Mouse (Mus musculus) liver, postnatal 0 days (tissue): ENCODE results near the gene Tsks. TPM values are rescaled to one million over a fixed set of nuclear protein-coding genes. Genes with fewer than 3 reads are reported as not detected.

Experiments used
- ATAC-seq: fragments of 200-750 bp; cut with Nextera tagmentation; 2 replicates; pipeline ENCODE4 v1.8.0; 2017; ENCODE audit warnings: mild to moderate bottlenecking, moderate library complexity
- DNase-seq: peaks from one replicate; pipeline ENCODE4 v3.0.0-alpha.2; 2016
- H3K27ac ChIP-seq: fragments of 300-500 bp; sonication (generic); 2 replicates; pipeline ENCODE4 v1.5.1; 2014; ENCODE audit warnings: antibody characterized with exemption, moderate library complexity, mild to moderate bottlenecking, low read depth
- H3K27me3 ChIP-seq: fragments of 300-500 bp; sonication (generic); 2 replicates; pipeline ENCODE4 v1.6.1; 2014; ENCODE audit warnings: low read length, control low read depth, mixed read lengths; ENCODE audit not compliant: insufficient read depth
- H3K36me3 ChIP-seq: fragments of 300-500 bp; sonication (generic); replicated peaks from 2 replicates; pipeline ENCODE4 v1.6.1; 2014; ENCODE audit warnings: mild to moderate bottlenecking, control low read depth, low read length, moderate library complexity, mixed read lengths; ENCODE audit not compliant: insufficient read depth
- H3K4me1 ChIP-seq: fragments of 300-500 bp; sonication (generic); 2 replicates; pipeline ENCODE4 v1.6.1; 2014; ENCODE audit warnings: antibody characterized with exemption, mild to moderate bottlenecking, control low read depth; ENCODE audit not compliant: insufficient read depth
- H3K4me2 ChIP-seq: fragments of 300-500 bp; sonication (generic); 2 replicates; pipeline ENCODE4 v1.6.1; 2014; ENCODE audit warnings: low read depth, mild to moderate bottlenecking, low read length, moderate library complexity, mixed read lengths
- H3K4me3 ChIP-seq: fragments of 300-500 bp; sonication (generic); 2 replicates; pipeline ENCODE4 v1.5.1; 2014; ENCODE audit warnings: low read depth, low read length
- H3K9ac ChIP-seq: fragments of 300-500 bp; sonication (generic); replicated peaks from 2 replicates; pipeline ENCODE4 v1.6.1; 2014; ENCODE audit warnings: mild to moderate bottlenecking, moderate library complexity
- H3K9me3 ChIP-seq: fragments of 300-500 bp; sonication (generic); 2 replicates; pipeline ENCODE4 v1.6.1; 2016; ENCODE audit warnings: mild to moderate bottlenecking, control low read depth, low read length, mixed read lengths
- CTCF ChIP-seq: sonication (generic); IDR thresholded peaks from 2 replicates; pipeline ENCODE4 v1.5.1; 2016; ENCODE audit warnings: antibody characterized with exemption, low read depth
- EP300 ChIP-seq: IDR thresholded peaks from 2 replicates; pipeline ENCODE4 v1.6.1; 2016; ENCODE audit warnings: antibody characterized with exemption, low read depth, mild to moderate bottlenecking
- WGBS: fragments of 180-500 bp; shearing (Covaris S2); extraction: QIAGEN DNeasy Blood & Tissue Kit; methylation state at CpG from one replicate; pipeline ENCODE4 v1.1.7; 2014; ENCODE audit not compliant: insufficient replicate concordance; 5-methylcytosine and 5-hydroxymethylcytosine counted together
- polyA plus RNA-seq: library from polyadenylated mRNA; unstranded; fragments of >200 nt; fragmentation: Nextera tagmentation; extraction: Ambion mirVana; gene quantifications from 2 replicates; pipeline ENCODE4 v1.2.1, GENCODE M21; 2015

Tsks gene
- polyA plus RNA-seq, 1 experiment from 2014 or later, result 0.06 TPM

GRCm38 (mm10) chr7:44986192-44986878, 43.3 kb downstream of the Tsks start, which contains the start of gene Prmt1:
Prmt1 (minus strand) TSS chr7:44986568.
- peak; percentile 94 for ATAC-seq
- Histone ChIP-seq H3K4me2 (peak within 1 kb of the TSS; percentile 97), H3K27me3 (no peaks in the 10 kb centered on the region), H3K4me3 (peak within 1 kb of the TSS; percentile 87), H3K9me3 (no peaks in the 10 kb centered on the region), H3K4me1 (peaks cover 20% of the 10 kb centered on the region), H3K36me3 (peaks cover 15% of the 10 kb centered on the region), H3K9ac (peak within 1 kb of the TSS; percentile 90), H3K27ac (peak within 1 kb of the TSS; percentile 91)
- TF ChIP-seq EP300 (peak; percentile 67; the same call in 1 of the 2 replicates), CTCF (no peak)
- peak; percentile 96 for DNase-seq
- 2% methylated on average over 42 of the region's 42 CpGs for WGBS

GRCm38 (mm10) chr7:44986879-44987718, 44.1 kb downstream of the Tsks start:
- Histone ChIP-seq H3K27ac (peak overlapping the region; percentile 82), H3K36me3 (peaks cover 12% of the 10 kb centered on the region), H3K9me3 (no peaks in the 10 kb centered on the region), H3K4me3 (peak overlapping the region; percentile 60), H3K4me1 (peaks cover 20% of the 10 kb centered on the region), H3K4me2 (peak overlapping the region; percentile 83), H3K27me3 (no peaks in the 10 kb centered on the region), H3K9ac (peak overlapping the region; percentile 61)
- no peak for TF ChIP-seq EP300
- TF ChIP-seq CTCF, result 0 out of 2 replicates have a peak, but pooled peaks have one; percentile 9
- no peak for DNase-seq
- ATAC-seq, result peak; percentile 30
- under 1% methylated on average over 29 of the region's 29 CpGs for WGBS

- Histone ChIP-seq H3K4me3 (peak overlapping the region; percentile 63), H3K27me3 (no peaks in the 10 kb centered on the region), H3K9me3 (no peaks in the 10 kb centered on the region), H3K27ac (peak overlapping the region; percentile 24; the same call in 1 of the 2 replicates), H3K4me2 (peak overlapping the region; percentile 74), H3K4me1 (peaks cover 26% of the 10 kb centered on the region), H3K9ac (peak overlapping the region; percentile 79), H3K36me3 (peaks cover 32% of the 10 kb centered on the region)
- DNase-seq (no peak), ATAC-seq (no peak)
- 12% methylated on average over 10 of the region's 10 CpGs for WGBS
- no peak for TF ChIP-seq EP300
- TF ChIP-seq CTCF, result no peak
Measured at GRCm38 (mm10) chr7:44996672-44997071, 53.7 kb downstream of the Tsks start.

- H3K36me3 ChIP-seq, result peaks cover 38% of the 10 kb centered on the region
- under 1% methylated on average over 43 of the region's 43 CpGs for WGBS
- TF ChIP-seq CTCF (no peak), EP300 (no peak; the same call in 1 of the 2 replicates)
- peaks cover 26% of the 10 kb centered on the region for H3K4me1 ChIP-seq
- ATAC-seq, result peak; percentile 96
- H3K9me3 ChIP-seq, result no peaks in the 10 kb centered on the region
- no peaks in the 10 kb centered on the region for H3K27me3 ChIP-seq
- peak within 1 kb of the TSS; percentile 92 for H3K27ac ChIP-seq
- peak; percentile 97 for DNase-seq
- H3K4me3 ChIP-seq, result peak within 1 kb of the TSS; percentile 63
- peak within 1 kb of the TSS; percentile 74 for H3K4me2 ChIP-seq
- H3K9ac ChIP-seq, result peak within 1 kb of the TSS; percentile 79
Measured at GRCm38 (mm10) chr7:44997231-44997939, 54.4 kb downstream of the Tsks start, which contains the start of gene Irf3. Irf3 (plus strand) TSS chr7:44997648.

- peak overlapping the region; percentile 63 for H3K4me3 ChIP-seq
- peak overlapping the region; percentile 79 for H3K9ac ChIP-seq
- H3K4me2 ChIP-seq, result peak overlapping the region; percentile 74
- ATAC-seq (peak; percentile 7; the same call in 1 of the 2 replicates), DNase-seq (no peak)
- H3K4me1 ChIP-seq, result peaks cover 26% of the 10 kb centered on the region
- H3K36me3 ChIP-seq, result peaks cover 41% of the 10 kb centered on the region
- 2% methylated on average over 15 of the region's 15 CpGs for WGBS
- H3K9me3 ChIP-seq, result no peaks in the 10 kb centered on the region
- H3K27ac ChIP-seq, result peak overlapping the region; percentile 92
- H3K27me3 ChIP-seq, result no peaks in the 10 kb centered on the region
- TF ChIP-seq EP300, result no peak
- no peak for TF ChIP-seq CTCF
Measured at GRCm38 (mm10) chr7:44997940-44998428, 55.0 kb downstream of the Tsks start.
